ENCODE assay signal across 9 mouse cellular contexts in the genomic region with DNA sequence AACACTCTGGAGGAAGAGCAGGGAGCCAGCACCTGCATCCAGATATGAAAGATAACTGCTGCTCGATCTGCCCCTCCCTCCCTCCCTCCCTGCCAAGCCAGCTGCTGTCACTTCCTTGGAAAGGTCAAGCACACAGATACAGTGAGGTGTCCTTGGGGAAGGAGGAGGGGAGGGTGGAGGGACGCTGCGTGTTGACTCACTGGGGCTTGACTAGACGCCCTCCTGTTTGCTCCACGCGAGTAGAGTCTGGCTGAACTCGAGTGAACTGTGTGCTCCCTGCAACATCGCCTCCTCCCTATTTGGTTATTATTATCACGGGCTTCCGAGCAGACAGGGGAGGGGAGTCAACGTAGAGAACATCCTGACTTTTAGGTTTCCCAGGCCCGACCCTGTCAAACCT.
DNase-seq lines count a peak whose midpoint lies in the region; ATAC-seq and TF ChIP-seq lines count a peak whose summit lies in the region.
"Had no signal": no experiment of that assay in that cellular context is flagged by ENCODE, and none has a peak within 500 bp of the region (broad histone marks: within the 10 kb centered on the region; RNA-seq: fewer than 3 reads in every experiment).

No protein-coding gene starts in this region.

- 13% methylated on average over 12 of the region's 12 CpGs for WGBS in kidney, embryonic 15.5 days
- 4% methylated on average over 12 of the region's 12 CpGs for WGBS in heart, adult 2 months
- 48% methylated on average over 12 of the region's 12 CpGs for WGBS in limb, embryonic 10.5 days

- H3K36me3 ChIP-seq in kidney, embryonic 15.5 days: no peaks in the 10 kb centered on the region
- no peaks in the 10 kb centered on the region for H3K36me3 ChIP-seq in heart, adult 2 months (ENCODE audit: control insufficient read depth, insufficient read depth, low read length)
- H3K36me3 ChIP-seq in limb, embryonic 10.5 days: no peaks in the 10 kb centered on the region
- H3K36me3 ChIP-seq: lung, embryonic 15.5 days had no signal

- H3K9ac ChIP-seq in kidney, embryonic 15.5 days: no peak overlapping the region
- H3K9ac ChIP-seq in heart, adult 2 months (ENCODE audit: low read depth, low read length): no peak overlapping the region
- H3K9ac ChIP-seq: lung, embryonic 15.5 days had no signal

- peaks cover 33% of the 10 kb centered on the region for H3K4me1 ChIP-seq in kidney, embryonic 15.5 days
- peaks cover 6% of the 10 kb centered on the region for H3K4me1 ChIP-seq in heart, adult 2 months (ENCODE audit: control insufficient read depth, insufficient read depth, low read length)
- peaks cover 73% of the 10 kb centered on the region for H3K4me1 ChIP-seq in limb, embryonic 10.5 days

- DNase-seq in kidney, adult 11 months: no peak
- peak; percentile 90 to 94 for DNase-seq in adrenal gland, adult (ENCODE audit: inconsistent age in 2 of 2, low spot score in 1 of 2)
- peak in 1 of 2 experiments; percentile 45 for DNase-seq in heart, adult 2 months
- DNase-seq in limb, embryonic 10.5 days (ENCODE audit: low spot score): no peak
- DNase-seq in layer of hippocampus, adult 9-10 months (ENCODE audit: low spot score): no peak
- no peak for DNase-seq in left cerebral cortex, adult 9 months (ENCODE audit: low spot score in 2 of 2)
- no peak for DNase-seq in right cerebral cortex, postnatal 10 days (ENCODE audit: low spot score in 2 of 2)

- intact Hi-C loops in heart, adult 2 months (cut with DNase I): no loop called here

- H3K9me3 ChIP-seq in kidney, embryonic 15.5 days (replicated peaks): no peaks in the 10 kb centered on the region
- no peaks in the 10 kb centered on the region for H3K9me3 ChIP-seq in limb, embryonic 10.5 days (replicated peaks)
- H3K9me3 ChIP-seq: lung, embryonic 15.5 days had no signal

- ATAC-seq in kidney, embryonic 15.5 days (replicated peaks; ENCODE audit: low FRiP score): 0 out of 2 replicates have a peak, but pooled peaks have one; percentile 52

- H3K4me2 ChIP-seq in kidney, embryonic 15.5 days: no peak overlapping the region
- H3K4me2 ChIP-seq: lung, embryonic 15.5 days had no signal

- TF ChIP-seq EP300 in heart, adult 2 months (IDR thresholded peaks at IDR 0.05; ENCODE audit: insufficient read depth, low read depth, low read length): 0 out of 2 replicates have a peak, but pooled peaks have one; percentile 9

- no peak for TF ChIP-seq POLR2A in heart, adult 2 months (IDR thresholded peaks at IDR 0.05; ENCODE audit: insufficient read depth, low read depth, low read length)

- peaks cover 31% of the 10 kb centered on the region for H3K27me3 ChIP-seq in kidney, embryonic 15.5 days
- no peaks in the 10 kb centered on the region for H3K27me3 ChIP-seq in heart, adult 2 months (ENCODE audit: control insufficient read depth, insufficient read depth, low read length)
- H3K27me3 ChIP-seq in limb, embryonic 10.5 days (ENCODE audit: low read depth, poor library complexity, severe bottlenecking): no peaks in the 10 kb centered on the region
- H3K27me3 ChIP-seq: lung, embryonic 15.5 days had no signal

- H3K79me2 ChIP-seq in heart, adult 2 months (replicated peaks; ENCODE audit: control insufficient read depth, insufficient read depth, low read length): no peaks in the 10 kb centered on the region

- H3K27ac ChIP-seq in kidney, embryonic 15.5 days: no peak overlapping the region
- no peak overlapping the region for H3K27ac ChIP-seq in heart, adult 2 months
- peak overlapping the region; percentile 77 for H3K27ac ChIP-seq in limb, embryonic 10.5 days
- H3K27ac ChIP-seq: lung, embryonic 15.5 days had no signal

- H3K4me3 ChIP-seq in kidney, embryonic 15.5 days (replicated peaks): no peak overlapping the region
- H3K4me3 ChIP-seq in heart, adult 2 months: no peak overlapping the region
- no peak overlapping the region for H3K4me3 ChIP-seq in limb, embryonic 10.5 days
- H3K4me3 ChIP-seq: lung, embryonic 15.5 days had no signal

- TF ChIP-seq CTCF in heart, adult 2 months (IDR thresholded peaks at IDR 0.05): no peak

Comparison
In these comparisons a context has a peak if more than half of its experiments do, and no peak if none do; other contexts are left out.
1. DNase-seq: peak in adrenal gland, adult (2 of 2); none in kidney, adult 11 months (single experiment), limb, embryonic 10.5 days (single experiment), layer of hippocampus, adult 9-10 months (single experiment), left cerebral cortex, adult 9 months (0 of 2) and right cerebral cortex, postnatal 10 days (0 of 2).